Mouse (Mus musculus): ENCODE measurements around the gene Otop2. TPM values are rescaled to one million over a fixed set of nuclear protein-coding genes. Genes with fewer than 3 reads are reported as not detected.

Gene Otop2
- not detected for polyA plus RNA-seq (2017; shearing (Covaris generic))

DNA sequence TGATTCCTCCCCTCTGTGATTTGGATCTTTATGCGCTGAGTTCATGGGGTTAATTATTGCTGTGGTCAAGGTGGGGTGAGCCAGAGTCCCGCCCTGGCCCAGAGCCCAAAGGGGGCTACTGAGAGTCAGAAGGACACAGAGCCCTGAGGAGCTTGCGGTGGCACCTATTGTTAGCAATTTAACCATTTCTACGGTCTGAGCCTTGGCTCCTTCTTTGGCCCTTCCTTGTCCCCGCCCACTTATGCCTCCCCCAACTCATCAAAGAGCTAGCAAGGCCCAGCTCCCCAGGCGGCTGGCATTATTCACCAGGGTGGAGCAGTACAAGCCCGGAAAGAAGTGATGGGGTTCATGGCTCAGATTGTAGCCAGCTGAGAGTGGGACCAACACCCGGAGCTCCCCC is at the start of gene Otop2:
Gene Otop2, plus strand, starts transcription at position 301 of the 400 bp plus-strand sequence.

DNA sequence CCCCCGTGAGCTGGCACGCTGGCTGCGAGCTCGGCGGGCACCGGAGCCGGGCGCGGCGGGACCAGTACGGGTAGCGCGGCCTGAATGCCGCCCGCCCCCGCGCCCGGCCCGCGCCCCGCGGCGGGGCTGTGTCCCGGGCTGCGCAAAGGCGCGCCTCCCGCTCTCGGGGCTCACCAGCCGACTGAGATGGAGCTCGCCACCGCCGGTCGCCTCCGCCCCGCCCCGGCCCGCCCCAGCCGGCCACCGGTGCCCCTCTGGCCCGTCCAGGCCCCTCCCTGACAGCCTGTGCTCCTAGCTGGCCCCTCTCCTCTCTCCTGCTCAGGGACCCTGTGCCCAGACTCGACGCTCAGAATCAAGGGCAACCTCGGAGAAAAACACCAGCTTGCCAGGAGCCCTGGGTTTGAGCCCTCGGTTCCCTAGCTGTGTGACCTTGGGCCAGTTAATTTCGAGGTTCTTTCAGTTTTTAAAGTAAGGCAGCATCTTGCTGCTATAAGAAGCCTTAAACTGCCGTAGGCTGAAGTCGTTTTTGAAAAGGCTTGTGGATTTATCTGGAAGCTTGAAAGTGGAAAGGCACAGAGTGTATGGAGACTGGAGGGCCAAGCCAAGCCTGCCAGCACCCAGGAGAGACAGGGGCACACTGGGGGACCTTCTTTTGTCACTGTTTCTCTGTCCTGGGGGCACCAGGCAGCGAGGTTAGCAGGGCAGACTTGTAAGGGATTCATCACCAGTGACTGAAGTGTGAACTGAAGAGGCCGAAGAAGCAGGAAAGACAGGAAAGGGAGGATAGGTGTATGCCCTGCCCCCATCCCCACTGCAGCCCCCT is 39.7 kb upstream of the Otop2 start, which contains the start of gene Grin2c:
Gene Grin2c, minus strand, starts transcription at position 183 of the 823 bp plus-strand sequence.

DNA sequence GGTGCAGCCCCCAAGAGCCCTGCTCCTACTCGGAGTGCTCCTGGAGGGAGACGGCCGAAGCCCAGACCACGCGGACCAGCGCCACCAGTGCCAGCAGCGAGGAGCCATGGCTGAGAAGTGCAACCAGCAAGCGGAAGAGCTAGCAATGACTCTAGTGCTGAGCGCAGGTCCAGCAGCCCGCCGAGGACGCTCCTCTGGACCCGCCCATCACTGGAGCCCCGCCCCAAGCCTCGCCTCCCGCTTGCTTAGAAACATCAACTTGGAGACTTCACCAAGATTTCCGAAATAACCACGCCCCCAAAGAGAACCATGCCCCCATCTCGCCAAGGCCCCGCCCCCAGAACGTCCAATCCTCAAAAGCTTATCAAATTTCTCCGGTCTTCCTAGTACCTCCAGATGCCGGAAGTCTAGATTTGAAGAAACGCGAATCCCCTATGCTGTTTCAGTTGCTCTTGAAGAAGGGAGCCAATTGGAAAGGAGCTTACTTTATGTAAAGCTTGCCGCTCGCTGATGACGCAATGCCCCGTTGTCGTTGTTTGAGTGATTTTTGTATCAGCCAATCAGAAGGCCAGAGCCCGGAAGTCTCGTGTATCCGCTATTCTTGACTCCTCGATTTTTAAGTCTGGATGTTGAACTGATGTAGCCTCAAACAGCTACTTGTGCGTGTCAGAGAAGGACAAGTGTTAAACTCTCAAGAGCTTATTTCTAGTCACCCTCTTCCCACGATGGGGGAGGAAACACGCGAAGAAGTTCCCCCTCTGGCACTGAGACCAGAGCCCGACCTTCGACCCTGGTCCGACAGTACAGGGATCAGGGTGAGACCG is 30.0 kb upstream of the Otop2 start, which contains the start of gene Fdxr:
Gene Fdxr, minus strand, starts transcription at position 271 of the 824 bp plus-strand sequence.

DNA sequence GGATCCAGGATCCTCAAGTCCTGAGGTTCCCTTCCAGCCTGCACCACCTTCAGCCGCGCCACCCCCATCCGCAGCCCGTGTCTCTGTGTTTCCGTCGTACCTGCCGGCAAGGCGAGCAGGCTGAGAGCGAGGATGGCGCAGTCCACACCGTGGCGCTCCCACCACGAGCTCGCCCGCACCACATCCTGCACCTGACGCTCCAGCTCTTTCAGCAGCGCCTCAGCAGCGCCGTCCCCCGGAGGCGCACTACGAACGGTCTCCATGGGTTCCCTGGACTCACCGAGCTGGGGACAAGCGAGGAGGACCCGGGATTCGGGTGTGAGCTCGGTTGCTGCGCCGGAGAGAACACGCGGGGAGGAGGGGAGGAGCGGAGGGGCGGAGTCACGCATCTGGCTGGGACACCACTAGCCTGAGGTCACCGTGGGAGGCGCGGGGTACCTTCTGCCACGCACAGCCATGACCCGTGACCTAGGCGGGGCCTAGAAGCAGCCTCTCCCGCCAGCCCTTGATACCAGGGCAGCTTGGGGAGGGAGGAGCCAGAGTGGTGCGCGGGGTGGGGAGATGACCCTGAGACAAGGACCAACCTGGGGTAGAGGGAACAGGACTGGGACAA is 9.6 kb upstream of the Otop2 start, which contains the start of gene Fads6:
Gene Fads6, minus strand, starts transcription at position 450 of the 613 bp plus-strand sequence.

DNA sequence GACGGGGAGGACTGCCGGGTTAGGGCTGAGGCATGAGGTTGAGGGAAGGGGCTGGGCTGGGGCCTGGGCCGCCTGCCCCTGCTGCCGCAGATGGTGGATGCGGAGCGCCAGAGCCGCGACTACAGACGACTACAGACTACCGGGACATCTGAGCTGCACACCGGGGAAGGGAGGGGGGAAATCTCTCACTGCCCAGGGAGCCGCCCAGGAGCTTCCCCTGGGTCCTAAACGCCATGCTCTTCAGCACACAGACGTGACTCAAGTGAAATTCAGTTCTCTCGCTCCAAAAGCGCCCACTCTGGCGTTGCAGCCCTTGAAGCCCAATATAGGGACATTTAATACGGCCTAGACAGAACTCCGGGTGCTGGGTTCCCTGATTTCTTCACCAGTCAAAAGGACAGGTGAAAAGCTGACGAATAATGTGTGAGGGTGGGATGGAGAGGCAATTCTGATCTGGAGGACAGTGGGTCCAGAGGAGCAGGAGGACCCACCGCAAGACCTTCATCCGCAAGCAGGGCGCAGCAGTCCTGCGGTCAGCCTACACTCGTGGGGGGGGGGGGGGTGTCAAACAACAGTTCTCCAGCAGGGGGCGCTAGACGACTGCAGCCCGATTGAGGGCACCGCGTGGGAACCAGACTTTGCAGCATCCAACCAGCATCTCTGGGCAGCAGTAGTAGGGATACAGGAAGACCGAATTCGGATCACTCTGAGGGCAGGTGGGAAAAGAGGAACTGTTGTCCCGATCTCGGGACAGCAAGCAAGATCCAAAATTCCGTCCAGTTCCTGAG is 15.1 kb downstream of the Otop2 start, which contains the start of gene Ush1g:
Gene Ush1g, minus strand, starts transcription at position 136 of the 788 bp plus-strand sequence.

DNA sequence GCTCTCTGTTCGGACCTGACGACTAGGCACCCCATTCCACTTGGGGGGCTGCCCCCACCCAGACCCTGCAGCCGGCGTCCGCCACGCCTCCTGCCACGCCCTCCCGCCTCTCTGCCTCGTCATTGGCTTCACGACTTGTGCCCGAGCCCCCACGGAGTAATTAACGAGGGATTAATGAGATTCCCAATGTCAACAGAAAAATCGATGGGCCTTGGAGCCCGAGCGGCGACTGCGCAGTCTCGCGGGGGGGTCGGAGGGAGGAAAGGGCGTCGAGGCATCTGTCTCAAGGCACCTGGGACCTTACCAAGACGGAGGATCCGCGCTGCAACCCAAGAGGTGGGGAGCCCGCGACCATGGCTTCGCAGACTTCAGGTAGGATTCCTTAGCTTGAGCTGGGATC is 27.6 kb downstream of the Otop2 start, which contains the start of gene Otop3:
Gene Otop3, plus strand, starts transcription at position 201 of the 400 bp plus-strand sequence.

DNA sequence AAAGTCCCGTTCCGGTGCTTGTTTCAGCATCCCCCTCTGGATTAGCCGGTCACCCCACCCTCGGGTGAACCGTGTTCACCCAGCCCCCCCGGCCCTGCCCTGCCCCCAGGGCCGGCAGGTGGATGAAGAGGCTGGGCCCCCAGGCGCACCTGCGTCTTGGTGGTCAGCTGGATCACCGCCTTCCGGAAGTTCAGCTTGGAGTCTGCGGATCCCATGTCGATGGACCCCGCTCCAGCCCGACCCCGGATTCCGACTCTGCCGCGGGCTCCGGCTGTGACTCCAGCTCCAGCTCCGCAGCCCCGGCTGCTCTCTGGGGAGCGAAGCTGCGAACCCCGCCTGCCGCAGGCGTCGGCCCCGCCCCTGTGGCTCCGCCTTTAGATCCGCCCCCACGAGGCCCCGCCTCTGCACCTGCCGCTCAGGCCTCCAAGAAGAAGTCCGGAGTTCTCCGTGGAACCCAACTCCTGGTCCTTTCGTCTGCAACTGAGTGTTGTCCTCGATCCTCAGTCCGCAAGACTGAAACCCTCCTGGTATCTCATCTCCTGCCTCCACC is 60.5 kb downstream of the Otop2 start, which contains the start of gene Hid1:
Gene Hid1, minus strand, starts transcription at position 362 of the 550 bp plus-strand sequence.

Other genes with a start within 250 kb of the Otop2 start
- 0.19 TPM for gene Cd300e, start 245.0 kb upstream of the Otop2 start, polyA plus RNA-seq (2017; shearing (Covaris generic))
- 206 TPM for gene Rab37, start 215.7 kb upstream of the Otop2 start, polyA plus RNA-seq (2017; shearing (Covaris generic))
- 1.1 TPM for gene Cd300lf, start 173.2 kb upstream of the Otop2 start, polyA plus RNA-seq (2017; shearing (Covaris generic))
- gene Slc9a3r1, start 143.8 kb upstream of the Otop2 start, polyA plus RNA-seq (2017; shearing (Covaris generic)): 474 TPM
- 15.9 TPM for gene Tmem104, start 119.7 kb upstream of the Otop2 start, polyA plus RNA-seq (2017; shearing (Covaris generic))
- 11.9 TPM for gene Nat9, start 119.3 kb upstream of the Otop2 start, polyA plus RNA-seq (2017; shearing (Covaris generic))
- not detected for gene Grin2c, start 39.9 kb upstream of the Otop2 start, polyA plus RNA-seq (2017; shearing (Covaris generic))
- gene Fdxr, start 30.1 kb upstream of the Otop2 start, polyA plus RNA-seq (2017; shearing (Covaris generic)): 31.7 TPM
- 0.96 TPM for gene Fads6, start 9.5 kb upstream of the Otop2 start, polyA plus RNA-seq (2017; shearing (Covaris generic))
- gene Ush1g, start 14.9 kb downstream of the Otop2 start, polyA plus RNA-seq (2017; shearing (Covaris generic)): not detected
- not detected for gene Otop3, start 27.6 kb downstream of the Otop2 start, polyA plus RNA-seq (2017; shearing (Covaris generic))
- gene Hid1, start 60.6 kb downstream of the Otop2 start, polyA plus RNA-seq (2017; shearing (Covaris generic)): 7.6 TPM
- gene Cdr2l, start 74.8 kb downstream of the Otop2 start, polyA plus RNA-seq (2017; shearing (Covaris generic)): 0.12 TPM
- gene Mrpl58, start 96.6 kb downstream of the Otop2 start, polyA plus RNA-seq (2017; shearing (Covaris generic)): 153 TPM
- gene Atp5h, start 112.8 kb downstream of the Otop2 start, polyA plus RNA-seq (2017; shearing (Covaris generic)): 651 TPM
- 81.2 TPM for gene Kctd2, start 113.0 kb downstream of the Otop2 start, polyA plus RNA-seq (2017; shearing (Covaris generic))
- not detected for gene Trim80, start 133.4 kb downstream of the Otop2 start, polyA plus RNA-seq (2017; shearing (Covaris generic))
- gene Slc16a5, start 155.3 kb downstream of the Otop2 start, polyA plus RNA-seq (2017; shearing (Covaris generic)): 11.8 TPM
- gene Armc7, start 168.5 kb downstream of the Otop2 start, polyA plus RNA-seq (2017; shearing (Covaris generic)): 98.4 TPM
- gene Nt5c, start 184.7 kb downstream of the Otop2 start, polyA plus RNA-seq (2017; shearing (Covaris generic)): 365 TPM
- 576 TPM for gene Jpt1, start 207.2 kb downstream of the Otop2 start, polyA plus RNA-seq (2017; shearing (Covaris generic))
- gene Sumo2, start 229.1 kb downstream of the Otop2 start, polyA plus RNA-seq (2017; shearing (Covaris generic)): 758 TPM